Mouse (Mus musculus) urinary bladder, postnatal 14 days (tissue): ENCODE results near the gene Rnf145.

Experiments used
- DNase-seq: peaks from one replicate; pipeline ENCODE4 v3.0.0; 2021; ENCODE audit warnings: low spot score

Gene Rnf145

GRCm38 (mm10) chr11:44518281-44519095 lies at the start of gene Rnf145:
TSS of gene Rnf145 (plus strand) at chr11:44518964.
- peak; percentile 63 for DNase-seq

DNA sequence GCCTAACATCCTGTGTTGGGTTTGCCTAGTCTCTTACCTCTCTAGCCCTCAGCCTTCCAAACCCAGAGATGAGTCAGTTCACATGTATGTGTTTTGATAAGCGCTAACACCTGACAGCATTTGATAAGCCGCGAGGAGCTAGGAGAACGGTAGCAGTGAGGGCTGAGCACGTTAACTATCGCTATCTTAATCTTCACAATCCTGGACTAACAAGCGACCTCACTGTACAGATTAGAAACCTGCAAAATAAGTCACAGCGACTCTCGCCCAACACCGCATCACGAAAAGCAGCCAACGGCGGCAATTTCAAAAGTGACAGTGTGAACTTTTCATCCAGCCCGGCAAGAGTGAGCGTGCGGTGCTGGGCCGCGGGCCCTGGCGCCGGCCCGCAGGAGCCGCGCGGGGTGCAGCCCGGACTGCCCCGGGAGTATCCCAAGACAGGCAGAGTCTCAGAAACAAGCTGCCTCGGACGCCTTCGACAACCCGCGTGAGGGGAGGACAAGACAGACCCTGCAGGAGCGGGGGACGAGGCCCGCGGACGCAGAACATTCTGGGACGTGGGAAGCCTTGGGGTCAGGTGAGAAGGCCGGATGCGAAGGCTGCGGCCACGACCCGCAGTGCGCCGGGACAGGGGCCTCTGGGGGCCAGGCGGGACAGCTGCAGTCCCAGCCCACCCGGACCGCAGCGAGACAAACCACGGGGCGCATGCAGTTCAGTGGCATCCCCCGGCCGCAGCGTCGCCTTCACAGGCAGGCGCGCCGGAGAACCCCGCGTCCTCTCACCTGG lies 48.9 kb upstream of the Rnf145 start:
- no peak for DNase-seq

DNA sequence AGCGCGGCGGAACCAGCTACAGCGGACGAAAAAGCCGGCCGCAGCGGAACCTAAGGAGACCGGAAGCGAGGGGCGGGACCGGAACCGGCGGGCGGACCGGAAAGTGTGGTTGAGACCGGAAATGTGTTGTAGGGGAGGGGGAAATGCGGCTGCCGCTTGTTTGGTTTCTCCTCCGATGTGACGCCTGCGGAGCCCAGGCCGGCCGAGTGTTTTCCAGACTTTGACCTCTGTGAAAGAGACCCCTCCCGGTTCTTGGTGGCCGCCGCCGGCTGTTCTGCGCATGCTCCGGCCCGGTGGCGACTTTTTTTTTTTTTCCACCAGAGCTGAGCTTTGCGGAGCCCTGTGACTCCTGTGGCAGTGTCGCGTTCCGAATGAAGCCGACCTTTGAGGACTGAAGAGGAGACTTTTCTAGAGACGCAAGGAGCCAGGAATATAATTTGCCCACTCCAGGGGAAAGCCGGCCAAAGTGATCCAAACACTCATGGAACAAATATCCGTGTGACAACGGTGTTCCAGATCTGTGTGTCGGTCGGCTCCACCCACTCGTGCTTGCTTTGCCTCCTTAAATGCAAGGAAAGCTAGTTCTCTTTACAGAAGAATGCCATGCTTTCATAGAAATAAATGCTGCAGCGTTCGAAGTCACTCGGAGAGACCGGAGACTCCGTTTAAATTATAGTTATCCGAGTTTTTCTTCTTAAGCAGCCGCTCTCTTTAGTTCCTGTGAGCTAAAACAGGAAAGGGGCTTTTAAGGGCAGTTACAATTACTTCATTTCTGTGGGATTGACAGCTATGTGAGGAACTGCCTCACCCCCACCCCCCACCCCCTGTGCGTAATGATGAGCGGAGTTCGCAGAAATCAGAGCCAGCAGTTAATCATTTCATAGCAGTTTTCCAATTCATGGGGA lies 48.1 kb upstream of the Rnf145 start, which contains the start of gene Ublcp1:
Gene Ublcp1 (minus strand): TSS at position 67 of the 905 bp plus-strand sequence.
- DNase-seq = peak; percentile 92

DNA sequence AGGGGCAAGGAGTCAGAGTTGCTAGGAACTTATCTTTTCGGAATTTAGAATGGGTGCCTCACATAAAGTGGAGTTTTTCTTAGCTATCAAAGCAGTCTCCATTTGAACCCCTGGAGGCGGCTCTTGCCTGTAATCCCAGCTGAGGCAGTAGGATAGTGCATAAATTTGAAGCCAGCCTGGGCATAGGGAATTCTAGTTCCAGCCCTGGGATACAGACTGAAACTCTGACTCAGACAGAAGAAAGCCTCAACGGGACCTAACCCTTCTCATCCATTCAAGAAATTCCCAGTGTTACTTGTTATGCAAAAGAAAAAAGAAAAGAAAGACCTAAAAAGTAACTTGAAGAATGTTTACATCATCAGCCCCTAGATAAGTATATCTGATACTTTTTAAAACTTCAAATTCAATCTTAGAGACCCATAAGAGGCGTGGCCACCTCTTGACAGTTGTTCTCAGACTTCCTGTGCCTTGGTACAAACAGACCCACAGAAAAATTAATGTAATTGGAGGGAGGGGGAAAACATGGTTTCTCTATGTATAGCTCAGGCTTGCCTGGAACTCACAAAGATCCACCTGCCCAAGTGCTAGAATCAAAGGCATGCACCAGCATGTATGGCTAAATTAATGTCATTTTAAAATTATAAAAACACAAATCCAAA lies 47.3 kb upstream of the Rnf145 start:
- no peak for DNase-seq

DNA sequence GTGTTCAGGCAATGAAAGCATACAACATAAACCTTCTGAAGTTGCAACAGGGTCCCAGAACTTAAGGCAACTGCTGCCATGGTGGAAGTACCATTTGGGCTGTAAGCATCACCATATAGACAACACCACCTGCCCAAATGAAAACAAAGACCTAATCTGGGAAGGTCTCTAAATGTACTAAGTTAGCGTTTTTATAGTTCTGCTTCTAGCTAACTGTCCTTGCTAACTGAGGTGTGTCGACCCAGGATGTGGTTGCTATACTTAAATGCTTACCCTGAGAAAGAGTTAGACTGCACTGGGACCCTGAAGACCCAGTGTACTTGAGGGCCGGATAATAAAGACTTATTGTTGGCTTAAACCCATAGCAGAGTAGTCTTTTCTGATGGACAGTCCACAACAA lies 43.3 kb upstream of the Rnf145 start:
- DNase-seq = no peak

DNA sequence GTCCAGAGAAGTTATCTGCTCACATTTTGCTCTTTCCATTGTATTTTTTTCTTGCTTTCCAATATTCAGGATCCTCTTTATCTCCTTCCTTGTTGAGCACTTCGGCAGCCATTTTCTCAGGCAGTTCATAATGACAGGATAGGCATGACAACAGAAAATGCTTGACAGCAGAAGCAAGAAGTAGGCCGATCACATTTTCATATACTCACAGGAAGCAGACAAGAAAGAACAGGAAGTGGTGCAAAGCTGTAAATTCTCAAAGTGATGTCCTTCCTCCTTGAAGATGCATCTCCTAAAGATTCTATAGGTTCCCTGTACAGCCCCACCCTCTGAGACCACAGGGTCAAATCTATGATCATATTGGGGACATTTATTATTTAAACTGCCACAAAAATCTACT lies 42.3 kb upstream of the Rnf145 start:
- no peak for DNase-seq

DNA sequence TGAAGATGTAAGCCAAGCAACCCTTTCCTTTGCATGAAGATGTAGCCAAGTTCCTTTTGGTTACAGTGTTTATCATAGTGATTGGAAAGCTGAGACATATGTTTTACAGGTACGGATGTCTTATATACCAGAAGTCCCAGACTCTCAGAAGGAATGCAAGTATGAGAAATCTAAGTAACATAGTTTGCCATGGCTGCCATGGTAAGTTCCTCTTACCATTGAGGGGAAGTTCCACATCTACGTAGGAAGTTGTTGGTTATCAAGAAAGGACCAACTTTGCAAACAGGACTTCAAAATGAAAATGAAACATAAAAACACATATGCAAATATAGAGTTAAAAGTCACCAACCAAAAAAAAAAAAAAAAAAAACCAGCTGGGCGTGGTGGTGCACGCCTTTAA lies 40.4 kb upstream of the Rnf145 start:
- DNase-seq = no peak

- DNase-seq = no peak
These were observed 38.5 kb upstream of the Rnf145 start for GRCm38 (mm10) chr11:44480246-44480645.

GRCm38 (mm10) chr11:44485089-44485736 lies 33.6 kb upstream of the Rnf145 start:
- no peak for DNase-seq

DNA sequence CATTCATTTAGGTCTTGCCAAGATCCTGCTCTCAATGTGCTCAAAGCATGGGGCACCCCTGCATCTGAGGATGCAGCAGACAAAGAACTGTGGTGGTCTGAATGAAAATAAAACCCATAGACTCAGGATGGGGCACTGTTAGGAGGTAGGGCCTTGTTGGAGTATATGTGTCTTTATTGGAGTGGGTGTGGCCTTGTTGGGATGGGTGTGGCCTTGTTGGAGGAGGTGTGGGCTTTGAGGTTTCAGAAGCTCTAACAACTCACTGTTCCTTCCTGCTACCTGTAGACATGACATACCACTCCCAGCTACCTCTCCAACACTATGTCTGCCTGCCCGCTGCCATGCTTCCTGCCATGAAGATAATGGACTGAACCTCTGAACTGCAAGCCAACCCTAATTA lies 29.6 kb upstream of the Rnf145 start:
- no peak for DNase-seq

GRCm38 (mm10) chr11:44494643-44495323 lies 24.0 kb upstream of the Rnf145 start:
- no peak for DNase-seq

DNA sequence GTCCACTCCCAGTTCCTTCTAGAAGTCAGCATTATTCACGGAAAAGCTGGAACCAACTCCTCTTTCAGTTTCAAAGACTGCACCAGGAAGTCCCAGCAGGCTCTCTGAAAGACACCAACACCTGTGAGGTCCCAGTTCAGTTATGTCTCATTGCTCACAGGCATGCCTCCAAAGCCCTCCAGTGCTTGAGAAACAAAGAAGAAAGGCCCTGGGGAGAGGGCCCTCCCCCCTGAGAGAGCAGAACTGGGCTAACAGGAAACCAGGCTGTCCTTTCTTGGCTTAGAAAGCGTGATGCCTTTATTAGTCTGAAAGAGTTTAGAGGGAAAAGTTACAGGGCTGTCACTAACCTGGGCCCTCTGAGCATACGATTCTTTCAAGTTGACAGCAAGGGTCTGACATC lies 22.5 kb upstream of the Rnf145 start:
- peak; percentile 16 for DNase-seq

- no peak for DNase-seq
These were observed 20.1 kb upstream of the Rnf145 start for GRCm38 (mm10) chr11:44498412-44499272.

DNA sequence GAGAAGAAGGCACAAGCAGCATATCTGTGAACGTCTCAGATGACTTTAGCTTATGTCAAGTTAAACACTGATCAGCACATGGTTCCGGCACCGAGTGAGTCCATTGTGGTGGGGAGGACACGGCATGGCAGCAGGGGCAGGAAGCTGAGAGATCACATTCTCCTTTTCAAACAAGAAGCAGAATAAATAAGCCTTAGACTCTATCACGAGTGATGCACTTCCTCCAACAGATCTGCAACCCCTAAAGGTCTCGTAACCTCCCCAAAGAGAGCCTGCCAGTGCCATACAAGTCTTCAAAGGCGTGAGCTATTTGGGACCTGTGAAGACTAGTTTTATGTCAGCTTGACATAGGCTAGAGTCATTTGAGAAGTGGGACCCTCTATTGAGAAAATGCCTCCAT lies 17.8 kb upstream of the Rnf145 start:
- DNase-seq = no peak

GRCm38 (mm10) chr11:44501477-44501876 lies 17.3 kb upstream of the Rnf145 start:
- DNase-seq = no peak

- DNase-seq = no peak
These were observed 15.8 kb upstream of the Rnf145 start for GRCm38 (mm10) chr11:44502931-44503330.

DNA sequence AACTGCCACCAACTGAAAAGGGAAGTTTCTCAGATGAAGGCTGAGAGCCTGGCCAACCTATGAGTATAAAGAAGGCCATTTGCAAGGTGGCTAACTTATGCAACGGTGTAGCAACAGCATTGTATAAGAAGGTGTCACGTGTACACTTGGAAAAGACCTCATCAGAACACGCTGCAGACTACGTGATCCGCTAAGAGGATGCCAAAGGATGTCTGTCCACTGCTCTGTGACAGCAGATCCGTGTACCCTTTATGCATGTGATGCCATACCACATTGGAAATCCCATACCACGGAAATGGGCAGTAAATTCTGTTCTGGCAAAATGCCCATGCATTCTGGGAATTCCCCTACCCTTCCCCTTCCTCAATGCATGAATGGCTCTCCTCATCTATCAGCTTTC lies 14.6 kb upstream of the Rnf145 start:
- DNase-seq = no peak

GRCm38 (mm10) chr11:44504761-44505160 lies 14.0 kb upstream of the Rnf145 start:
- no peak for DNase-seq

GRCm38 (mm10) chr11:44508876-44509275 lies 9.9 kb upstream of the Rnf145 start:
- no peak for DNase-seq

DNA sequence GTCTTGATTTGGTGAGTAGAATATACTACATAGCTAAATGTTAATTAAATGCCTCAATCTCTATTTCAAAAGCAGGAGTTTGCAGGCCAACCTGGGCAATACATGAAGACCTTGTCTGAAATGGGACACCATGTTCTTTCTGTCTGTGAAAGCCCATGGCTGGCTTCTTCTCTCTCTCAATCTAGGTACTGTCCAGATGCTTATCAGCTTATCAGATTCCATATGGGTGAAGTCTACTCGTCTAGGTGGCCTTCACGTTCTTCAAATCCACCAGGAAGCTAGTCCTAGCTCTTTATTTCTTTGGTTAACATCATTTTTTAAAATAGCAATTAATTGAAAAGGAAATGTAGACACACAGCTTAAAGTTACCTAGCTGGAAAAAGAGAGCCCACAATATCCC lies 8.9 kb upstream of the Rnf145 start:
- DNase-seq = no peak
